Mouse (Mus musculus): ENCODE data around the gene Pgpep1l. TPM values are rescaled to one million over a fixed set of nuclear protein-coding genes. Genes with fewer than 3 reads are reported as not detected.

Pgpep1l gene
- polyA plus RNA-seq, 3 experiments from 2014 or later, result 0.98 to 6.9 (median 4.2) TPM

- no peak for ATAC-seq
Measured at GRCm38 (mm10) chr7:68259523-68260081, 4.4 kb downstream of the Pgpep1l start.

GRCm38 (mm10) chr7:68258326-68259150, 5.5 kb downstream of the Pgpep1l start:
- peak; percentile 16 for ATAC-seq

GRCm38 (mm10) chr7:68257767-68258166, 6.3 kb downstream of the Pgpep1l start:
- ATAC-seq, result peak; percentile 54

- peak; percentile 8 for ATAC-seq
Measured at GRCm38 (mm10) chr7:68250902-68251301, 13.1 kb downstream of the Pgpep1l start.

GRCm38 (mm10) chr7:68250411-68250810, 13.6 kb downstream of the Pgpep1l start:
- ATAC-seq, result peak; percentile 92

GRCm38 (mm10) chr7:68246249-68246648, 17.8 kb downstream of the Pgpep1l start:
- ATAC-seq, result no peak

GRCm38 (mm10) chr7:68245681-68246080, 18.4 kb downstream of the Pgpep1l start:
- no peak for ATAC-seq

- no peak for ATAC-seq
Measured at GRCm38 (mm10) chr7:68241205-68241604, 22.8 kb downstream of the Pgpep1l start.

- ATAC-seq, result no peak
Measured at GRCm38 (mm10) chr7:68239220-68239827, 24.7 kb downstream of the Pgpep1l start.

GRCm38 (mm10) chr7:68236817-68237216, 27.2 kb downstream of the Pgpep1l start:
- no peak for ATAC-seq

- no peak for ATAC-seq
Measured at GRCm38 (mm10) chr7:68233619-68234223, 30.3 kb downstream of the Pgpep1l start.

- no peak for ATAC-seq
Measured at GRCm38 (mm10) chr7:68232521-68232920, 31.5 kb downstream of the Pgpep1l start.

- no peak for ATAC-seq
Measured at GRCm38 (mm10) chr7:68230831-68231230, 33.2 kb downstream of the Pgpep1l start.

- no peak for ATAC-seq
Measured at GRCm38 (mm10) chr7:68228491-68228890, 35.5 kb downstream of the Pgpep1l start.

GRCm38 (mm10) chr7:68227621-68228020, 36.4 kb downstream of the Pgpep1l start:
- ATAC-seq, result no peak

- ATAC-seq, result no peak
Measured at GRCm38 (mm10) chr7:68227021-68227420, 37.0 kb downstream of the Pgpep1l start.

GRCm38 (mm10) chr7:68225427-68226054, 38.5 kb downstream of the Pgpep1l start:
- ATAC-seq, result peak; percentile 92

GRCm38 (mm10) chr7:68224006-68224405, 40.0 kb downstream of the Pgpep1l start:
- no peak for ATAC-seq

- ATAC-seq, result no peak
Measured at GRCm38 (mm10) chr7:68223356-68223808, 40.7 kb downstream of the Pgpep1l start.

GRCm38 (mm10) chr7:68221677-68222230, 42.3 kb downstream of the Pgpep1l start:
- ATAC-seq, result no peak

GRCm38 (mm10) chr7:68218879-68219278, 45.2 kb downstream of the Pgpep1l start:
- ATAC-seq, result no peak

GRCm38 (mm10) chr7:68215522-68216070, 48.4 kb downstream of the Pgpep1l start:
- no peak for ATAC-seq
